Mouse (Mus musculus): ENCODE results near the gene Trim69. TPM values are rescaled to one million over a fixed set of nuclear protein-coding genes. Genes with fewer than 3 reads are reported as not detected.

The Trim69 gene
- polyA plus RNA-seq, 1 experiment: not detected

- no peak overlapping the region for H3K27ac ChIP-seq (ENCODE audit: insufficient read depth, low read length)
- no peak overlapping the region for H3K4me3 ChIP-seq (ENCODE audit: extremely low read depth, insufficient read depth, insufficient read length)
- no peak for DNase-seq (ENCODE audit: low read depth in 1 of 2, low spot score in 2 of 2)
- no peak for TF ChIP-seq CTCF (IDR thresholded peaks at IDR 0.05; ENCODE audit: extremely low read depth, insufficient read depth, insufficient read length, insufficient replicate concordance)
- no peak for TF ChIP-seq POLR2A (IDR thresholded peaks at IDR 0.05; ENCODE audit: low read depth, low read length)
- WGBS: 48% methylated on average over 2 of the region's 2 CpGs
- no peaks in the 10 kb centered on the region for H3K36me3 ChIP-seq (ENCODE audit: control insufficient read depth, insufficient read depth, low read length)
- no peaks in the 10 kb centered on the region for H3K4me1 ChIP-seq (ENCODE audit: control insufficient read depth, insufficient read depth, insufficient read length)
- H3K27me3 ChIP-seq (ENCODE audit: control insufficient read depth, insufficient read depth, low read length): no peaks in the 10 kb centered on the region
These were observed 28.4 kb upstream of the Trim69 start for GRCm38 (mm10) chr2:122132078-122132477.

DNA sequence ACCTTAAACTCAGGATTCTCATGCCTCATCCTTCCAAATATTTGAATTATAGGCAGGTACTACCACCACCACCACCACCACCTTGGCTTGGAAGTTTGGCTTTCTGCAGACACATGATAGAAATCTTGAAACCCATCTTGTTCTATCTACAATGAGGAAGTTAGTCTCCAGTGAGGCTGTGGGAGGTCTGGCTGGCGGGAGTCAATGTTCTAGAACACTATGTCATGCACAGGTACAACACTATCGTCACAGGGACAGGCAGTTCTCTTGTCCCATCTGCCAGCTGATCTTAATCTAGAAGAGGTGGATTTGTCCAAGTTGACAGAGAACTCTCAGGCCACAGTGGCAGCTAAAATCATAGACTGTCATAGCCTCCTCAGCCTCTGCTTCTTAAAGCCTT is 27.9 kb upstream of the Trim69 start:
- Histone ChIP-seq H3K36me3 (ENCODE audit: control insufficient read depth, insufficient read depth, low read length) (no peaks in the 10 kb centered on the region), H3K4me1 (ENCODE audit: control insufficient read depth, insufficient read depth, insufficient read length) (no peaks in the 10 kb centered on the region), H3K4me3 (ENCODE audit: extremely low read depth, insufficient read depth, insufficient read length) (no peak overlapping the region), H3K27ac (ENCODE audit: insufficient read depth, low read length) (no peak overlapping the region), H3K27me3 (ENCODE audit: control insufficient read depth, insufficient read depth, low read length) (no peaks in the 10 kb centered on the region)
- no peak for DNase-seq (ENCODE audit: low read depth in 1 of 2, low spot score in 2 of 2)
- TF ChIP-seq POLR2A (IDR thresholded peaks at IDR 0.05; ENCODE audit: low read depth, low read length): no peak
- TF ChIP-seq CTCF (IDR thresholded peaks at IDR 0.05; ENCODE audit: extremely low read depth, insufficient read depth, insufficient read length, insufficient replicate concordance): no peak
- WGBS: 66% methylated on average over 2 of the region's 2 CpGs

DNA sequence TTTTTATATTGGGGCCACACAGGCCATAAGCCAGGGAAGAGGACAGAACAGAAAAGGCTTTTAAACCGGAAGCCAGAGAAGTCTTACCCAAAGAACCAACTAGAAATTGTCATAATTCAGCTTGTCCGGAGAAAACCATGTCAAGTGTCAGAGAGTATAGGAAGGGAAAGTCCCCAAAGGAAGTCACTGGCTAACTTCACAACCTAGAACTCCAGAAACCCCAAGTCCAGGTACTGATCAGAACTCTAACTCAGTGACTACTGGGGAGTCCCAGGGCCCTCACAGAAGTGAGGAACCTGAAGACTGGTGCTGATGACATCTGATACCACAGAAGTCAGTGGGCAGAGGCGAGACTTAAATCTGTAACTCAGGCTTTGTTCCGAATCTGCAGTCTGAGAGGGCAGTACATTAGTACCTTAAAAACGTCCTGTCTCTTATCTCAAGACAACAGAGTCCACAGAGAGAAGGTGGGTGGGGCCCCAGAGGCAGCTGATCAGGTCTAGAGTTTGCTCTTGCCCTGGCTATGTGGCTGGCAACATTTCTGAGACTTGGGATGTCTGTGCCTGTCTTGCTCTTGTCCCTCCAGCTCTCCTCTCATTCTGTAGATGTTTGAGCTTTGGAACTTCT is 22.5 kb upstream of the Trim69 start:
- H3K4me1 ChIP-seq (ENCODE audit: control insufficient read depth, insufficient read depth, insufficient read length): no peaks in the 10 kb centered on the region
- TF ChIP-seq POLR2A (IDR thresholded peaks at IDR 0.05; ENCODE audit: low read depth, low read length): no peak
- no peak for TF ChIP-seq CTCF (IDR thresholded peaks at IDR 0.05; ENCODE audit: extremely low read depth, insufficient read depth, insufficient read length, insufficient replicate concordance)
- H3K27me3 ChIP-seq (ENCODE audit: control insufficient read depth, insufficient read depth, low read length): no peaks in the 10 kb centered on the region
- no peak overlapping the region for H3K4me3 ChIP-seq (ENCODE audit: extremely low read depth, insufficient read depth, insufficient read length)
- no peak overlapping the region for H3K27ac ChIP-seq (ENCODE audit: insufficient read depth, low read length)
- DNase-seq (ENCODE audit: low read depth in 1 of 2, low spot score in 2 of 2): no peak
- no peaks in the 10 kb centered on the region for H3K36me3 ChIP-seq (ENCODE audit: control insufficient read depth, insufficient read depth, low read length)
- 40% methylated on average over 5 of the region's 5 CpGs for WGBS

DNA sequence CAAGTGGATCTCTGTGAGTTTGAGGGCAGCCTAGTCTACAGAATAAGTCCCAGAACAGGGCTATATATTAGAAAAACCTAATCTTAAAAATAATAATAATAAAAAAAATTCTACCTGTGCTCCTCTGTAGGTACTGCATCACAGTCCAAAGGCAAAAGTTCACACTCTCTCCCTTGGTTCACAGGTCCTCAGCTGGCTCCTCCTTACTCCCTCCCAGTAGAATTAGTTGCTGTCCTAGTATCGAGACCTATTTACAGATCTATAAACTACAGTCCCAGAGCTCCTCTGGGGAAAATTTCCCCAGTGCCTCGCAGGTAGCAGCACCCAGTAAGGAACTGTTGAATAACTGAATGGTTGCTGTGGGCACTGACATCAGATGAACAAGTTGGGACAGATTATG is 19.7 kb upstream of the Trim69 start:
- 91% methylated on average over 2 of the region's 2 CpGs for WGBS
- DNase-seq (ENCODE audit: low read depth in 1 of 2, low spot score in 2 of 2): no peak
- H3K27ac ChIP-seq (ENCODE audit: insufficient read depth, low read length): no peak overlapping the region
- no peaks in the 10 kb centered on the region for H3K36me3 ChIP-seq (ENCODE audit: control insufficient read depth, insufficient read depth, low read length)
- no peaks in the 10 kb centered on the region for H3K4me1 ChIP-seq (ENCODE audit: control insufficient read depth, insufficient read depth, insufficient read length)
- H3K4me3 ChIP-seq (ENCODE audit: extremely low read depth, insufficient read depth, insufficient read length): no peak overlapping the region
- no peak for TF ChIP-seq CTCF (IDR thresholded peaks at IDR 0.05; ENCODE audit: extremely low read depth, insufficient read depth, insufficient read length, insufficient replicate concordance)
- TF ChIP-seq POLR2A (IDR thresholded peaks at IDR 0.05; ENCODE audit: low read depth, low read length): no peak
- no peaks in the 10 kb centered on the region for H3K27me3 ChIP-seq (ENCODE audit: control insufficient read depth, insufficient read depth, low read length)

DNA sequence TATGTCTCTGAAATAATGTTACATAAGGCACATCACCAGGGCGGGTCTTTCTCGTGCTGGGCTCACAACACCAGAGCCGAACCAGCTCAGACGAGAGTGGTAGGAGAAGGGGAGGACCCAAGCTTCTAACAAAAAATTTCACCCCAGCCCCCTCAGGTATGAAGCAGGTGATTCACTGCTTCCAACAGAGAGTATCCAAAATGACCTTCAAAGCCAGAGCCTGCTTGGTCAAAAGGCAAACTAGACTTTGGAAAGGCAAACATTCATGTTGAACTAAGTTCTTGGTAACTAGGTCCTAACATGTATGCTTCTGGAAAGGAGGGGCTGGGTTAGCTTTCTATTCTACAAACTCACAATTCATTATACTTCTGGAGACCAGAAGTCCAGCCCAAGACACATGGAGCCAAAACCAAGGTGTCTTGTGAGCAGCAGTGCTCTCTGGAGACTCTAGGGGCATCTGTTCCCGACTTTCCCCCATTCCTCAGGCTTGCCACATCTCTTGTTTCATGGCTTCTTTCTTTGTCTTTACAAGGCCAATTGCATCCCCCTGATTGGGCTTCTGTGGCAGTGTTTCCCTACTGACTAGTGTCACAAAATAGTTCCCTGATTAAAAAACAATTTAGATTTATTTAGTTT is 19.1 kb upstream of the Trim69 start:
- Histone ChIP-seq H3K4me3 (ENCODE audit: extremely low read depth, insufficient read depth, insufficient read length) (no peak overlapping the region), H3K4me1 (ENCODE audit: control insufficient read depth, insufficient read depth, insufficient read length) (0 out of 2 replicates have a peak, but pooled peaks cover under 1% of the 10 kb centered on the region), H3K27me3 (ENCODE audit: control insufficient read depth, insufficient read depth, low read length) (no peaks in the 10 kb centered on the region), H3K36me3 (ENCODE audit: control insufficient read depth, insufficient read depth, low read length) (no peaks in the 10 kb centered on the region), H3K27ac (ENCODE audit: insufficient read depth, low read length) (no peak overlapping the region)
- DNase-seq (ENCODE audit: low read depth in 1 of 2, low spot score in 2 of 2): no peak
- TF ChIP-seq CTCF (IDR thresholded peaks at IDR 0.05; ENCODE audit: extremely low read depth, insufficient read depth, insufficient read length, insufficient replicate concordance) (no peak), POLR2A (IDR thresholded peaks at IDR 0.05; ENCODE audit: low read depth, low read length) (no peak)
- WGBS: 81% methylated on average over 5 of the region's 5 CpGs

- no peak for TF ChIP-seq CTCF (IDR thresholded peaks at IDR 0.05; ENCODE audit: extremely low read depth, insufficient read depth, insufficient read length, insufficient replicate concordance)
- TF ChIP-seq POLR2A (IDR thresholded peaks at IDR 0.05; ENCODE audit: low read depth, low read length): no peak
- no peak for DNase-seq (ENCODE audit: low read depth in 1 of 2, low spot score in 2 of 2)
- no peaks in the 10 kb centered on the region for H3K27me3 ChIP-seq (ENCODE audit: control insufficient read depth, insufficient read depth, low read length)
- no peak overlapping the region for H3K27ac ChIP-seq (ENCODE audit: insufficient read depth, low read length)
- H3K4me1 ChIP-seq (ENCODE audit: control insufficient read depth, insufficient read depth, insufficient read length): peaks cover 4% of the 10 kb centered on the region; the same call in 1 of the 2 replicates
- H3K36me3 ChIP-seq (ENCODE audit: control insufficient read depth, insufficient read depth, low read length): no peaks in the 10 kb centered on the region
- WGBS: 92% methylated on average over 3 of the region's 3 CpGs
- H3K4me3 ChIP-seq (ENCODE audit: extremely low read depth, insufficient read depth, insufficient read length): no peak overlapping the region
These were observed 17.4 kb upstream of the Trim69 start for GRCm38 (mm10) chr2:122143111-122143510.

- peaks cover 6% of the 10 kb centered on the region; the same call in 1 of the 2 replicates for H3K4me1 ChIP-seq (ENCODE audit: control insufficient read depth, insufficient read depth, insufficient read length)
- no peak overlapping the region for H3K4me3 ChIP-seq (ENCODE audit: extremely low read depth, insufficient read depth, insufficient read length)
- no peaks in the 10 kb centered on the region for H3K27me3 ChIP-seq (ENCODE audit: control insufficient read depth, insufficient read depth, low read length)
- WGBS: 16% methylated on average over 4 of the region's 4 CpGs
- TF ChIP-seq POLR2A (IDR thresholded peaks at IDR 0.05; ENCODE audit: low read depth, low read length) (no peak), CTCF (IDR thresholded peaks at IDR 0.05; ENCODE audit: extremely low read depth, insufficient read depth, insufficient read length, insufficient replicate concordance) (no peak)
- H3K27ac ChIP-seq (ENCODE audit: insufficient read depth, low read length): peak overlapping the region; percentile 79
- peaks cover 7% of the 10 kb centered on the region for H3K36me3 ChIP-seq (ENCODE audit: control insufficient read depth, insufficient read depth, low read length)
- no peak for DNase-seq (ENCODE audit: low read depth in 1 of 2, low spot score in 2 of 2)
These were observed 14.7 kb upstream of the Trim69 start for GRCm38 (mm10) chr2:122145756-122146155.

All from spleen, adult 2 months (tissue).